Mouse (Mus musculus) MEL (cell line): ENCODE measurements around the gene Padi6.

Experiments
- CTCF ChIP-seq, 3 experiments: IDR thresholded peaks in 2 of 3; conservative IDR thresholded peaks in 1 of 3; 2 replicates each; pipeline ENCODE4 v1.5.1; 2011 to 2012; ENCODE audit warnings: low read length in 3 of 3, low read depth in 2 of 3, mild to moderate bottlenecking in 2 of 3, improper control_type of control experiment in 1 of 3, inconsistent platforms in 1 of 3, mixed read lengths in 1 of 3, moderate library complexity in 1 of 3; ENCODE audit not compliant: control insufficient read depth in 1 of 3, insufficient read depth in 1 of 3, poor library complexity in 1 of 3, severe bottlenecking in 1 of 3
- HCFC1 ChIP-seq: IDR thresholded peaks from 2 replicates; pipeline ENCODE4 v1.6.1; 2012; ENCODE audit warnings: low read depth, mild to moderate bottlenecking, inconsistent platforms, low read length, improper control_type of control experiment, moderate library complexity
- JUND ChIP-seq: IDR thresholded peaks from 2 replicates; pipeline ENCODE4 v1.6.1; 2011; ENCODE audit warnings: low read depth, mild to moderate bottlenecking, improper control_type of control experiment, low read length
- KAT2A ChIP-seq: conservative IDR thresholded peaks from 2 replicates; pipeline ENCODE4 v1.6.1; 2012; ENCODE audit warnings: low read depth, low read length, improper control_type of control experiment, inconsistent platforms
- MAX ChIP-seq: IDR thresholded peaks from 2 replicates; pipeline ENCODE4 v1.6.1; 2011; ENCODE audit warnings: low read length, improper control_type of control experiment
- USF1 ChIP-seq: IDR thresholded peaks from 2 replicates; pipeline ENCODE4 v1.6.1; 2014; ENCODE audit warnings: low read depth, mild to moderate bottlenecking, inconsistent platforms, low read length, improper control_type of control experiment, moderate library complexity
- ZNF384 ChIP-seq: IDR thresholded peaks from 2 replicates; pipeline ENCODE4 v1.6.1; 2012; ENCODE audit warnings: low read depth, mild to moderate bottlenecking, inconsistent platforms, low read length, improper control_type of control experiment

GRCm38 (mm10) chr4:140788983-140789382, 46.5 kb upstream of the Padi6 start:
- TF ChIP-seq CTCF (IDR thresholded peaks at IDR 0.05 in 2 of 3, conservative IDR thresholded peaks at IDR 0.05 in 1 of 3; ENCODE audit: control insufficient read depth in 1 of 3, insufficient read depth in 1 of 3, low read depth in 2 of 3, low read length in 3 of 3, poor library complexity in 1 of 3, severe bottlenecking in 1 of 3) = peak; percentile 73 to 84 (median 82)
- no peak for TF ChIP-seq MAX
- no peak for TF ChIP-seq USF1
- TF ChIP-seq HCFC1 = no peak
- no peak for TF ChIP-seq KAT2A
- TF ChIP-seq ZNF384 = no peak
- TF ChIP-seq JUND = no peak
